Mouse (Mus musculus) midbrain, postnatal 0 days (tissue): ENCODE results near the gene Apba2. TPM values are rescaled to one million over a fixed set of nuclear protein-coding genes. Genes with fewer than 3 reads are reported as not detected.

Experiments used
- ATAC-seq: fragments of 200-750 bp; cut with Nextera tagmentation; 2 replicates; pipeline ENCODE4 v1.8.0; 2017; ENCODE audit warnings: moderate number of reproducible peaks, mild to moderate bottlenecking, moderate TSS enrichment, moderate library complexity; ENCODE audit not compliant: low FRiP score
- DNase-seq: peaks from one replicate; pipeline ENCODE4 v3.0.0-alpha.2; 2015; ENCODE audit warnings: low spot score
- H3K27ac ChIP-seq: fragments of 300-500 bp; sonication (generic); 2 replicates; pipeline ENCODE4 v1.5.1; 2014; ENCODE audit warnings: low read depth, mild to moderate bottlenecking, low read length, mixed read lengths
- H3K27me3 ChIP-seq: fragments of 300-500 bp; sonication (generic); 2 replicates; pipeline ENCODE4 v1.6.1; 2014; ENCODE audit warnings: low read length, control low read depth, mixed read lengths; ENCODE audit not compliant: insufficient read depth
- H3K36me3 ChIP-seq: fragments of 300-500 bp; sonication (generic); 2 replicates; pipeline ENCODE4 v1.6.1; 2014; ENCODE audit warnings: low read length, control low read depth, mixed read lengths; ENCODE audit not compliant: insufficient read depth
- H3K4me1 ChIP-seq: fragments of 300-500 bp; sonication (generic); 2 replicates; pipeline ENCODE4 v1.6.1; 2014; ENCODE audit warnings: mild to moderate bottlenecking, control low read depth, antibody characterized with exemption, low read length, mixed read lengths; ENCODE audit not compliant: insufficient read depth
- H3K4me2 ChIP-seq: fragments of 300-500 bp; sonication (generic); 2 replicates; pipeline ENCODE4 v1.6.1; 2014; ENCODE audit warnings: low read depth, mild to moderate bottlenecking, low read length, mixed read lengths; ENCODE audit not compliant: poor library complexity, severe bottlenecking
- H3K4me3 ChIP-seq: fragments of 300-500 bp; sonication (generic); 2 replicates; pipeline ENCODE4 v1.5.1; 2014; ENCODE audit warnings: low read depth, mild to moderate bottlenecking, low read length, moderate library complexity
- H3K9ac ChIP-seq: fragments of 300-500 bp; sonication (generic); replicated peaks from 2 replicates; pipeline ENCODE4 v1.6.1; 2014; ENCODE audit warnings: mild to moderate bottlenecking, low read length, moderate library complexity, mixed read lengths; ENCODE audit not compliant: poor library complexity, severe bottlenecking
- H3K9me3 ChIP-seq: fragments of 300-500 bp; sonication (generic); 2 replicates; pipeline ENCODE4 v1.6.1; 2016; ENCODE audit warnings: low read length, control low read depth
- CTCF ChIP-seq: IDR thresholded peaks from 2 replicates; pipeline ENCODE4 v1.5.1; 2016; ENCODE audit warnings: antibody characterized with exemption, mild to moderate bottlenecking
- WGBS: fragments of 180-500 bp; shearing (Covaris S2); extraction: QIAGEN DNeasy Blood & Tissue Kit; methylation state at CpG from one replicate; pipeline ENCODE4 v1.1.7; 2014; 5-methylcytosine and 5-hydroxymethylcytosine counted together
- polyA plus RNA-seq: library from polyadenylated mRNA; unstranded; fragments of >200 nt; fragmentation: Nextera tagmentation; extraction: Ambion mirVana; gene quantifications from 2 replicates; pipeline ENCODE4 v1.2.1, GENCODE M21; 2015
- total RNA-seq: library from RNA; depleted of rRNA; stranded (reverse); fragments of >200 nt; gene quantifications from 2 replicates; pipeline ENCODE4 v1.2.3, GENCODE M21; 2014

Gene Apba2
- total and polyA plus RNA-seq, 2 experiments from 2014 or later = 199 to 374 TPM

DNA sequence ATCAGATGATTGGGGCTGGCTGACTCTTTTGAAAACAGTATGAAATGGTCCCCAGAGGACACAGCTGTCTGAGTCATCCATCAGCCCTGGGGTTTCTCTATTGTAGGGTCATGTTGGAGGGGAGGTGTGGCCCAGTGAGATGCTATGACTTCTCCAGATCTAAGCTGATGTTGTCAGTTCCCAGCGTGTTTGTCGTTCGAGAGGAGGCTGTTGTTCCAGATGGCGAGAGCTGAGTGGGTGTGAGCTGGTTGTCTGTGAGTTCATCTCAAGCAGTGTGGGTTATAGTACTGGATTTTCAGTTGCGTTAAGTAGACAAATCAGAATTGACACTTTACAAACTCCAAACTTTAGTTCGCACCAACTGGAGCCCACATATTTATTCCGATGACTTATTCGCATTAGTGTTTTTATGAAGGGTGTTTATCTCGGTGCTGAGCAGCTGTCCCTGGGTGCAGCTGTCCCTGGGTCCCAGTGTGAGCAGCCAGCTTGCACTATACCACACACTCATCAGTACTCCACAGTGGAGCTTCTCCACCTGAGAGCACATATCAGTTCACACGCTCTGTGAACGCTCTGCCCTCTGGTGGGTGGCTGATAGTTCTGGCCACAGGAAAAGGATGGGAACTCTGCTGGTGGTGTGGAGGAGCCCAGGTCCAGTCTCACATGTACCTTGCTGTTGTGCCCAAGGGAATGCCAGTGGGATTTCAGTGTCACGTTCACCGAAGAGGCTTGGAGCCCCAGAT, 208.2 kb downstream of the Apba2 start:
- no peak overlapping the region for H3K27ac ChIP-seq
- no peak overlapping the region for H3K4me2 ChIP-seq
- H3K9me3 ChIP-seq = no peaks in the 10 kb centered on the region
- 0 out of 2 replicates have a peak, but pooled peaks cover 4% of the 10 kb centered on the region for H3K4me1 ChIP-seq
- no peaks in the 10 kb centered on the region for H3K27me3 ChIP-seq
- no peak overlapping the region for H3K9ac ChIP-seq
- no peak overlapping the region for H3K4me3 ChIP-seq
- 89% methylated on average over 13 of the region's 13 CpGs for WGBS
- DNase-seq = peak; percentile 55
- peak; percentile 69 for TF ChIP-seq CTCF
- no peaks in the 10 kb centered on the region for H3K36me3 ChIP-seq
- ATAC-seq = no peak

DNA sequence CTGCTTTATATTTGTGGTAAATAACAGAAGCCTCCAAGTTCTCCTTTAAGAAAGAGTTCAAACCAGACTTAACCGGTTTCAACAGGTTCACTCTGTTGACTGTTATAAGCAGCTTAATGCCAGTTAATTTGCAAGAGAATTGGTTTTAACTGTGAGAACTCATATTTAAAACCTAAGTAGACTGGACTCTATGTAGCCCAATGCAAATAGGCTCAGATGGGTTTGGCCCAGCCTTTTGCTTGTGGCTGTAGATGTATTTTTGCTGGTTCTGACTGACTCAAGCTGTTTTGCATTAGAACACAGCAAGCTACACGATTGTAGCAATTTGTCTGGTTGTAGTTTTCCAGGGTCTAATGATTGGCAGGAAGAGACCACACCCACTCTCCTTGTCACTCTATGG, 214.8 kb downstream of the Apba2 start:
- TF ChIP-seq CTCF = no peak
- no peaks in the 10 kb centered on the region for H3K9me3 ChIP-seq
- H3K27ac ChIP-seq = no peak overlapping the region
- WGBS = 63% methylated on average over 2 of the region's 2 CpGs
- no peak for ATAC-seq
- DNase-seq = no peak
- no peaks in the 10 kb centered on the region for H3K4me1 ChIP-seq
- no peaks in the 10 kb centered on the region for H3K36me3 ChIP-seq
- no peak overlapping the region for H3K4me3 ChIP-seq
- no peak overlapping the region for H3K9ac ChIP-seq
- no peaks in the 10 kb centered on the region for H3K27me3 ChIP-seq
- H3K4me2 ChIP-seq = no peak overlapping the region

DNA sequence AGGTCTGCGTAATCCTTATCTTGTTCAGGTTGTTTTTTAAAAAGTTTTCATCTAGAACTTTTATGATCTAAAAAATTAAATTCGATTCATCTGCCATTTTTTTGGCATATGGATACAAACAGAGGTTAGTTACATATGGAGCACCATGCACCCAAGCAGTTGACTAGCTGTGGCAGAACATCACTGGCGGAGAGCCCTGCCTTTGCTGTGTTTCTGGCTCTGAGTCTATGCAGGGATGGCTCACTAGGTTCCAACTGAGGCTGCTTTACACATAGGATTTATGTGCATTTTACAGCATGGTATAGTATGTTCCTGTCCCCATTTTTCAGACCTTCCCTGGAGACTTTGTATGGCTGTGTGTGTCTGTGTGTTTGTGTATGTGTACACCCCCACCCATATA, 221.8 kb downstream of the Apba2 start:
- 87% methylated on average over 3 of the region's 3 CpGs for WGBS
- H3K9me3 ChIP-seq = no peaks in the 10 kb centered on the region
- DNase-seq (no peak), ATAC-seq (no peak)
- H3K36me3 ChIP-seq = peaks cover 2% of the 10 kb centered on the region; the same call in 1 of the 2 replicates
- H3K27ac ChIP-seq = no peak overlapping the region
- no peak overlapping the region for H3K4me3 ChIP-seq
- no peak for TF ChIP-seq CTCF
- 0 out of 2 replicates have a peak, but pooled peaks cover 3% of the 10 kb centered on the region for H3K4me1 ChIP-seq
- no peak overlapping the region for H3K9ac ChIP-seq
- H3K27me3 ChIP-seq = no peaks in the 10 kb centered on the region
- H3K4me2 ChIP-seq = no peak overlapping the region

DNA sequence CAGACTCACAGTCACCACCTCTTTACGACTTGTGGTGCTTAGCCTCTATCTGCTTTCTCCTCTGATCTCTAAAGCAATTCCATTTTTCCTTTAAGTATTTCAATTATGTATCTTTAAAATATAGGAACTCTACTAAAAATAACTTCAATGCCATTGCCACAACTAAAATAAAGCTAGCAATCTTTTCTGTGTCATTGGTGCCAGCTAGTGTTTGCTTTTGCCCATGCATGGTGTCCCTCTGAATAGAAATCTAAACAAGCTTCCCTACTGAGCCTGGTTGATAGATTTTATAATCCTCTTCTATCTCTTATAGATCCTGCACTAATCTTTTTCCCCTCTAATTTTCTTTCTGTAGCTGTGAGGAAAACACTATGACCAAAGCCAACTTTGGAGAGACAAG, 222.9 kb downstream of the Apba2 start:
- Histone ChIP-seq H3K36me3 (peaks cover 2% of the 10 kb centered on the region; the same call in 1 of the 2 replicates), H3K4me1 (0 out of 2 replicates have a peak, but pooled peaks cover 3% of the 10 kb centered on the region), H3K4me2 (no peak overlapping the region), H3K4me3 (no peak overlapping the region), H3K27ac (no peak overlapping the region), H3K9ac (no peak overlapping the region), H3K27me3 (no peaks in the 10 kb centered on the region), H3K9me3 (no peaks in the 10 kb centered on the region)
- TF ChIP-seq CTCF = peak; percentile 63
- ATAC-seq (no peak), DNase-seq (no peak)
- WGBS = 74% methylated on average over 1 of the region's 1 CpGs

DNA sequence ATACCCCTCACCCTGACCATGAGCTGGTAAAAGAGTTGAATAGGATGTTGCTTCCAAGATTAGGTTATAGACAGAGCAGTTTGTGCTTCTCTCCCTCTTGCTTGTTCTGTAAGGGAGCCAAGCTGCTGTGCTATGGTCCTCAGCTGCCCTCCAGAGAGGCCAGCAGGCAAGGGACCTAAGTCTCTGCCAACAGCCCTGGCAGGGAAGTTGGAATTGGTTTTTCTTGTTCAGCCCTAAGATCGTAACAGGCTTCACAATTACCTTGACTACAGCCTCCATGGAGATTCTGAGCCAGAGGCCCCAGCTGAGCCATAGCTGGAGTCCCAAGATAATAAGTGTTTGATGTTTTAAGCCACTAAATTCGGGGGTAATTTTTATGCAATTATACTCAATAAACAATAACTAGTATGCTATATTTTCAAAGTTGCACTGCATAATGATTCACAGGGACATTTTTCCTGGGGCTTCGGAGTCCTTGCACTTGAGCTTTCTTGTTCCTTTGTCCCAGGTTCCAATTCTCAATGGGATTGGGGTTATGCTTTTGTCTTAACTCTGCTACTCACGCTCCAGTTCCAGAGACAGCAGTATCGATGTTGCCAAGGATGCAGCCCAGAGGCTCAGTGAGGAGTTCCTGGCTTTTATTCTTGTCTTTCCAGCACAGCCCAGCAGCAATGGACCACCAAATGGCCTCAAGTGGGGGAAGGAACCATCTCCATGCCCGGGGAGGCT, 224.6 kb downstream of the Apba2 start:
- WGBS = 51% methylated on average over 6 of the region's 6 CpGs
- no peak overlapping the region for H3K4me2 ChIP-seq
- no peak overlapping the region for H3K4me3 ChIP-seq
- no peak overlapping the region for H3K9ac ChIP-seq
- peak; percentile 93 for DNase-seq
- H3K27me3 ChIP-seq = no peaks in the 10 kb centered on the region
- peak; percentile 50 for ATAC-seq
- 0 out of 2 replicates have a peak overlapping the region, but pooled peaks have one; percentile 21 for H3K27ac ChIP-seq
- peaks cover 2% of the 10 kb centered on the region; the same call in 1 of the 2 replicates for H3K36me3 ChIP-seq
- peak; percentile 21; the same call in 1 of the 2 replicates for TF ChIP-seq CTCF
- H3K9me3 ChIP-seq = no peaks in the 10 kb centered on the region
- 0 out of 2 replicates have a peak, but pooled peaks cover 3% of the 10 kb centered on the region for H3K4me1 ChIP-seq

DNA sequence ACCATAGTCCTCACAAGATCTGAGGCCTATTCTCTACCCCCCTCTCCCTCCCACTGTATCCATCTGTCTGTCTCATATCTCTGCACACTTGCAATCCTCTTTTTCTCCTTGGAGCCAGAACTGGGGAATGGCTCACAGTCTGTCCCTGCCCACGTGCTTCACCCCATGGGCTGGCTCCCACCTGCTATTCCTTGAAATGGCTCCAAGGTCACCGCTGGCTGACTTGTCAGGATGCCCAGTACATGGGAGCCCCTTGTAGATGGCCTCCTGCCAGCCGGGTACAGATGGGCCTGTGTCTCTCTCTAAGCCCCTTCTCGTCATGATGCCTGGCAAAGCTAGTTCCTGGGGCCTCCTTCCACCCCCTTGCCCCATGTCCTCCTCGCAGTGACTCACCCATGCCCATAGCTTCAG, 226.7 kb downstream of the Apba2 start:
- H3K4me1 ChIP-seq = 0 out of 2 replicates have a peak, but pooled peaks cover 3% of the 10 kb centered on the region
- WGBS = 63% methylated on average over 5 of the region's 5 CpGs
- peaks cover 2% of the 10 kb centered on the region for H3K36me3 ChIP-seq
- H3K4me3 ChIP-seq = no peak overlapping the region
- TF ChIP-seq CTCF = no peak
- DNase-seq (peak; percentile 86), ATAC-seq (peak; percentile 29; the same call in 1 of the 2 replicates)
- no peak overlapping the region for H3K4me2 ChIP-seq
- H3K27me3 ChIP-seq = no peaks in the 10 kb centered on the region
- H3K9ac ChIP-seq = no peak overlapping the region
- H3K27ac ChIP-seq = no peak overlapping the region
- no peaks in the 10 kb centered on the region for H3K9me3 ChIP-seq
